Mouse (Mus musculus): ENCODE measurements around the gene Mindy4. TPM values are rescaled to one million over a fixed set of nuclear protein-coding genes. Genes with fewer than 3 reads are reported as not detected.

Mindy4 gene
- total RNA-seq, 2 experiments from 2014 or later = 2.7 to 3.8 TPM

DNA sequence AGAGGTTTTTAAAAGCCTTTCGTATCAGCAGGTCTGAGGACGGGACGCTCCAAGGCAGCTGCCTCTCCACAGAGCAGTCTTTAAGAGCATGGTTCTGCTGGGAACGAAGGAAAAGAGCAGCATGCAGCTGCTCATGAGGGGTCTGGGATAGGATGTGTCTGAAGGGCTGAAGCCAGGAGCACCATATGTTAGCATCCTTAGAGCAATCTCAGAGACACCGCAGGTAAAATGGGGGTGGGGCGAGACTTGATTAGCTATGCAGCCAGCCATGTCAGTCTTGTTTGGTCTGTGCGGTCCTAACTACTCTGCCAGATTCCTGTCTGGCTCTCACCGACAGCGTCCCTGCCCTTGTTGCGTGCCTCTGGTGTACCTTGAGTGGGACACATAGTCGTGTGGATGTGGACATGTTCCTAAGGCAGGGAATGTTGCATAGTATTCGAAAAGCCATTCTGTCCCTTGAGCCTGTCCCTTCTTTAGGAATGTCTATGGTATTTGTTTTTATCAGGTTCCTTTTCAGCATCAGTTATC is 43.8 kb downstream of the Mindy4 start:
- peak overlapping the region; percentile 85 for H3K27ac ChIP-seq
- H3K4me3 ChIP-seq = peak overlapping the region; percentile 50
- no peak for DNase-seq
- no peak for TF ChIP-seq CTCF (IDR thresholded peaks at IDR 0.05)
- intact Hi-C loops (cut with DNase I) = loop anchor here (5.0 kb wide), 1 partner anchor 45 kb away; no protein-coding TSS in a partner anchor

DNA sequence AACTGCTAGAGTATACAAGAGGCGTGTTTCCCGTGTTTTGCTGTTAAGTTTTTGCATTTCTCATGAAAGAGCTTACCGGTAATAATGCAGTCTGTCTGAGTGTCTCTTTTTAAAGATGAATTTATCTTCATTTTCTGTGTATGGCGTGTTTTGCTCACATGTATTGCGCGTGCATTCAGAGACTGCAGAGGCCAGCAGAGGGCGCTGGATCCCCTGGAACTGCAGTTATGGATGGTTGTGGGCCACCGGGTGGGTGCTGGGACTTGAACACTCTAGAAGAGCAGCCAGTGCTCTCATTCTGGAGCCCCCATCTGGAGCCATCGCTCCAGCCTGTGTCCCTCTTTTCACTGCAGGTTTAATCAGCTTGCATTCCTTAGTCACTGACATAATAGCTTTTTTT is 46.1 kb downstream of the Mindy4 start:
- DNase-seq = no peak
- intact Hi-C loops (cut with DNase I) = loop anchor here (5.0 kb wide), 1 partner anchor 43 kb away; no protein-coding TSS in a partner anchor
- Histone ChIP-seq H3K27ac (0 out of 2 replicates have a peak overlapping the region, but pooled peaks have one; percentile 85), H3K4me3 (no peak overlapping the region)
- peak; percentile 38 for TF ChIP-seq CTCF (IDR thresholded peaks at IDR 0.05)

DNA sequence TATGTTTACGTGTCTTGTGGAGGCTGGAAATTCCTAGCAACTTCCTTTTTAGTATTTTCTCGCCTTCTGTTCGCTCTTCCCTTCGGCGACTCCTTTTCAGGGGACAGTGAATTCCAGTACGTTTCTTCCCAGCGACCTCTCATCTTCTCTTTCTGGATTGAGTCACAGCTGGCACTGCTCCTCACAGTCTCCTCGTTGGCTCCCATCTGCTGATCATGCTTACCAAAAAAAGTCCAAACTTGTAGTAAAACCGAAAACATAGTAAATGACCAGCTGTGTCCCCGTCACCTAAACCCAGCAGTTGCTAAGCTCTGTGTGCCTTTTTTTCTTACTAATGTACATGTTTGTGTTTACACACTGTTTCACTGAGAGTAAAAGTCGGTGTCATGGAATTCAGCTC is 47.6 kb downstream of the Mindy4 start:
- intact Hi-C loops (cut with DNase I) = no loop called here
- Histone ChIP-seq H3K27ac (peak overlapping the region; percentile 61), H3K4me3 (no peak overlapping the region)
- DNase-seq = peak; percentile 50
- no peak for TF ChIP-seq CTCF (IDR thresholded peaks at IDR 0.05)

DNA sequence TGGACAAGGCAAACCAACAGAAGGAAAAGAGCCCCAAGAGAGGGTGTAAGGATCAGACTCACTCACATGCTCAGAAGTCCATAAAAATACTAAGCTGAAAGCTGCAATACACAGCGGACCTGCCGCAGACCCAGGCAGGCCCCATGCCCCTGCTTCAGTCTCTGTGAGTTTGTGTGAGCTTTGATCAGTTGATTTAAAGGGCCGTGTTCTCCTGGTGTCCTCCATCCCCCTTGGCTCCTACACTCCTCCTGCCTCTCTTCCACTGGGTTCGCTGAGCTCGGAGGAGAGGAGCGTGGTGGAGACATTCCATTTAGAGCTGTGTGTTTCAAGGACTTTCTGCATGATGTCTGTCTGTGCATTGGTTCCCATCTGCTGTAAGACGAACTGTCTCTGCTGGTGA is 48.4 kb downstream of the Mindy4 start:
- H3K27ac ChIP-seq = peak overlapping the region; percentile 61
- no peak overlapping the region for H3K4me3 ChIP-seq
- intact Hi-C loops (cut with DNase I) = no loop called here
- no peak for TF ChIP-seq CTCF (IDR thresholded peaks at IDR 0.05)
- no peak for DNase-seq

DNA sequence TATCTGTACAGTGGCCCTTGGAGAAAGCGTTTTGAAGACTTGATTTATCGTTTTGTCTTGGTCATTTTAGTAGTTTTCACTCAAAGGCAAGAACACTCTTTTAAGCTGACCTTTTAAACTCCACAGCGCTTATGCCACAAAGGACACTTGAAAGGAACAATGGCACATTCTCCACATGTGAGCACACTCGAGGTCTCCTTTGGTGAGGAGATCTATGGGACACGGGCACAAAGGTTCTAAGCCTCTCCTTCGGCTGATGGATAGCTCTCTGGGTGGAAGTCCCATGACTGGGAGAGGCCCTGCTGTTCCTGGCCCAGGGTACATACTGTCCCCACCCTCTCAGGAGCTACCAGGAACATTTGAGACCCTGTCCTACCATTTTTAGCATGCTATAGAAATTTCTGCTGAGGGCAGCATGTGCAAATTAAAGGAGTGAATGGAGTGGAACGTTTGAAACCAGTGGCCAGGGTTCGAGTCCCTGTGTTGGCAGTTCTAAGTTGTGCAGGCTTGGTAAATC is 49.6 kb downstream of the Mindy4 start:
- no peak for DNase-seq
- intact Hi-C loops (cut with DNase I) = no loop called here
- no peak for TF ChIP-seq CTCF (IDR thresholded peaks at IDR 0.05)
- no peak overlapping the region for H3K4me3 ChIP-seq
- no peak overlapping the region for H3K27ac ChIP-seq

DNA sequence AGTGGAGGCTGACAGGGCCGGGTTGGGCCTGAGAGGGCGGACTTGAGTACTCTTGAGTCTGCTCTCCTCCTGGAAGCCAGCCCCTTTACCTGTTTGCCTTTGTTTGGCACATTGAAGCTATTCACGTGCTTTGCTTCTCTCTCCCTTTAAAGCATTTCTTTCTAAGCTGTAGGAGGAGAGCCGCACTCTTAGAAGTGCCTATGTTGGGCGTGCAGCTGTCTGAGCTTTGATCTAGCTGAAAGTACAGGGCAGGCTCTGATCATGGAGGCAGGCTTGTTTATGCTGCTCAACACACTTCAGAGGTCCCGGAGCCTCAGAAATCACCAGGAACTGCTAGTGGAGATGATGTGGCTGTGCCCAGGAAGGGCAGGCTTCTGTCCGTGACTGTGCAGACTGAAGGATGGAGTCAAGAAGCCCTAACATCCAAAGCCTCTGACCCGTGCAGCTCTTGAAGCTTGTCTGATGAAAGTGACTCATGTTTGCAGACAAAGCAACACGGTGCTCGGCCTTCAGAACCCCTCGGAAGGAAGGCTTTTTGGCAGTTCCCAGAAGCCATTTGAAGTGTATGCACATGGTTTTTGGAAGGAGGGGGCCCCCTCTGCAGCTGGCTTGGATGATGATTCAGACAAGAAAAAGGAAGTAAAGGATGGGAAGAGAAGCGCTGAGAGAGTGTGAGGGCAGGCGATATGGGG is 53.5 kb downstream of the Mindy4 start:
- no peak for DNase-seq
- intact Hi-C loops (cut with DNase I) = no loop called here
- no peak overlapping the region for H3K27ac ChIP-seq

DNA sequence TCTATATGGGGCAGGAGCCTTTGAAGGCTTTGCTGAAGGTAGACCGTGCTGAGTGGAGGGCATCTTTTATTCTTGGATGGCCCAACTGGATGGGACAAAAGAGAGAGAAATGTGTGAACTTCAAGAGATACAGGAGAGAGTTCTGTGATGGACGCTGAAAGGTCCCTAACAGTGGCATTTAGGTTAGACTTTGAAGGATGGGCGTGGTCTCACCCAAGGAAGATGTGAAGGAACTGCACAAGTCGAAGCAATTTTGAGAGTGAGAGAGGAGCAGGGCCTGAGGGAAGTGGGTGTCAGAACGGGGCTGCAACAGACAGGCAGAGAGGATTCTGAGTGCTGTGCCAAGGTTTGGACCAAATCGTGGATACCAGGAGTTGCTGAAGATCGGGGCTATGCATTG is 54.1 kb downstream of the Mindy4 start:
- no peak for TF ChIP-seq CTCF (IDR thresholded peaks at IDR 0.05)
- intact Hi-C loops (cut with DNase I) = no loop called here
- Histone ChIP-seq H3K27ac (no peak overlapping the region), H3K4me3 (no peak overlapping the region)
- DNase-seq = no peak

More for the DNA sequence above, 53.5 kb downstream of the Mindy4 start:
- no peak for TF ChIP-seq CTCF (IDR thresholded peaks at IDR 0.05)
- no peak overlapping the region for H3K4me3 ChIP-seq

DNA sequence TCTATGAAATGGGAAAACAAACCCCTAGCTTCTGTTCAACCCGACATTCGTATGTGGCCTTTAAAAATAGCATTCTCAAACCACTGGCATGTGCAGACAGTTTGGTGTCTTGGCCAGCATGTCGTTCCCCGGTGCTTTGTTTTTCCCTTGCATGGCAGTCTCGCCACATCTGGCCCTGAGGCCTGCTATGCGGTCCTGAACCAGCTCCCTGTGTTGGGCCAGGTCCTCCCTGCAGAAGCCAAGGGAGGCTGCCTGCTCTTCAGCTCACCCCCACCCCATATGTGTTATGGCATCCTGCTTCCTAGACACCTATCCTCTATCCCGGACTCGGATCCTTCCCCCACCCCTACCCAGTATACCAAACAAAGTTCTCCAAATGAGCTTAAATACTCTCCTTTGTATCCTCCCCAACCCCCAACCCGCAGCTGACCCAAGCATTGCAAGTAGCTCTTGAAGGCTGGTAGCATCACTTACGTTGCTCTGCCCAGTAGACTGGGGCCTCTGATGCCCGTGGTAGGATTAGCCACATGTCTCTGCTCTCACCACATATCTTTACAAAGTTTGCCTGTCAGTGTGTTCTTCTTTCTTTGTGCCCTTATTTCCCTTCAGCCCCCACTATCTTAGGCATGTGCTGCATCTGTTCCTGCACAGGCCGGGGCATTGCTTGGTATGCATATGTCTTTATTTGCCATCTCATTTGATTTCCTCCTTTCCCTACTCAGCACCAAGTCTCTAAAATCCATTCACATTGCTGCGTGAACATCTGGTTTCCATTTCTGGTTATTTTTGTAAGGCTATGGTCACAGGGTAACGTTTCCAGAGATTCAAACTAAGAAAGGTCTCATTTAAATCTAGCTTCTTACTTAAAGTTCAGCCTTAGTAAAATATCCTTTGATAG is 55.5 kb downstream of the Mindy4 start:
- intact Hi-C loops (cut with DNase I) = no loop called here
- H3K27ac ChIP-seq = peak overlapping the region; percentile 9

DNA sequence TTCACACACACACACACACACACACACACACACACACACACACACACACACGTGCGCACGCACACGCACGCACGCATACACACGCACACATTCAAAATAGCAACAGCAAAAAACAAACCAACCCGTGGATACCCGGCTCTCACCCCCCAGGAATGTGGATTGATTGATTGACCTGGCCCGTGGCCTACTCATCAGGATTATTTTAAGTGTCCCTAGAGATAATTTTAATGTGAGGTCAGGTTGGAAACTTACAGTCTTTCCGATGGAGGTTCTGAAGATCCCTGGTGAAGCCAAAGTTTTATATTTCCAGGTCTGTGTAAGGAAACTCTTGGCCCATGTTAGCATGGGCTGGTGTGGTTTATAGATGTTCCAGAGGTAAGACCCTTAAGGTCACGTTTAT is 59.0 kb downstream of the Mindy4 start:
- TF ChIP-seq CTCF (IDR thresholded peaks at IDR 0.05) = no peak
- no peak for DNase-seq
- Histone ChIP-seq H3K27ac (no peak overlapping the region), H3K4me3 (no peak overlapping the region)
- intact Hi-C loops (cut with DNase I) = no loop called here

More for the DNA sequence above, 55.5 kb downstream of the Mindy4 start:
- TF ChIP-seq CTCF (IDR thresholded peaks at IDR 0.05) = no peak
- no peak for DNase-seq
- no peak overlapping the region for H3K4me3 ChIP-seq

DNA sequence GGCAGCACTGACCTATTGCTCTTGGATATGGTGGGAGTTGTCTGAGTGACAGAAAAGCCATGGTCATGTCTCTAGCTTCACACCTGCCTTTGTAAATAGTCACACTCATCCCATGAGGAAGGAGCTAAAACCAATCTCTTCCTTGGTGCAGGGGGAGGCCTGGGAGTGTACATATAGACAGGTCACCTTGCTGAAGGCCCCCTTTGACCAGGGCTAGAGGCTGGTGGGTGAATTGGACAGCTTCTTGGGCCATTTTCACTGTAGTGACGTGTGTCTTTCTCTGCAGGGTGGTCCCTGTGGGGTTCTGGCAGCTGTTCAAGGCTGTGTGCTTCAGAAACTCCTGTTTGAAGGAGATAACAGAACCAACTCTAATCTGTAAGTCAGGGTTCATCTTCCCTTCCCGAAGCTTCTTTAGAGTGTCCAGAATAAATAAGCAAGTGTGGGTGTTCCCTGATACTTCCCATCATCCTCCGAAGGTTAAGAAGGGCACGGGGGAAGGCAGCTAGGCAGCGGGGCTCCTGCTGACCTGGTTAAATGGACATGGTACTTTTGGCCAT is 60.4 kb downstream of the Mindy4 start:
- Histone ChIP-seq H3K27ac (no peak overlapping the region), H3K4me3 (no peak overlapping the region)
- no peak for TF ChIP-seq CTCF (IDR thresholded peaks at IDR 0.05)
- DNase-seq = no peak
- intact Hi-C loops (cut with DNase I) = no loop called here

DNA sequence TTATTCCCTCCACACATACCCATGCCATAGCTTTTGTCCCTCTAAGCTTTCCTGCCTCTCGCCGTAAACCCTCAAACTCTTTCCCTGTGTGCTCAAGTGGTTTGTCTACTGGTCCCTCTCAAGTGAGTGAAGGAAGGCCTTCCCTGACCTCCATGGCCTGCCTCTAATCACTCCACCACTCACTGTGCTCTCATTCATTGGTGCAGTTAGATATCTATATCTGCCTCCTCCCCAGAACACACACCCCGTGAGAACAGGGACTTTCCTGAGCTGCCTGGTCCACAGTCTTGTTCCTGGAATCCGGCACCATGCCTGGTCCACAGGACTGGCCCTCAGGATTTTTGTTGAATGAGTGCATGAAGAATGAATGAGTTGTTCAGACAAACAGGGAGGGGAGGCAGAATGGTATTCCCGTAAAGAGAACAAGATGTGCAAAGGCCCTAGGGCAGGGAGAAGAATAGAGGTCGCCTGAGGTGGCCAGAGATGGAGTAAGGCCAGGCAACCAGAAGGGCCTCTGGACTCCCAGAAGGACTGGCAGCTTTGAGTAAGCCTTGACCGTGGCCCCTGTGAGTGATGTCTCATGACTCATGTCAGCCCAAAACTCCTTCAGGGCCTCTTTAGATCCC is 61.7 kb downstream of the Mindy4 start:
- Histone ChIP-seq H3K27ac (no peak overlapping the region), H3K4me3 (no peak overlapping the region)
- no peak for DNase-seq
- TF ChIP-seq CTCF (IDR thresholded peaks at IDR 0.05) = no peak
- intact Hi-C loops (cut with DNase I) = no loop called here

DNA sequence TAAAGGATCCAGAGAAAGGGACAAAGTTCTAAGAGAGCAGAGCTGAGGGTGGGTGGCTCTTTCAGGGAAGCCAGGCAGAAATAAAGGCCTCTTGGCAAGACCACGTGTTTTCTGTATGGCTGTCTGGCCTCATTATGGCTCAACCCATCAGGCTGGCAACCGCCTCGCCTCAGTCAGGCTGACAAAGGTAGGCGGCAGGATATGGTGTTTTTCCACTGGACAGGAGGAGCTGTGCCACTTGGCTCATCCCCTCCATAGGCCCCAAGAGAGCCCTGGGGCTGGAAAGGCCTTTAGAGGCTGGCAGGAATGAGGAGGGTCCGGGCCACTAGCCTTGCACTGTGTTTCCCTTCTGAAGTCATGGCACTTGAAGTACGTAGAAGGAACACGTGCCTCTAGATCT is 69.8 kb downstream of the Mindy4 start:
- intact Hi-C loops (cut with DNase I) = no loop called here
- H3K4me3 ChIP-seq = no peak overlapping the region
- peak overlapping the region; percentile 29 for H3K27ac ChIP-seq
- no peak for TF ChIP-seq CTCF (IDR thresholded peaks at IDR 0.05)
- no peak for DNase-seq
